Mouse (Mus musculus): ENCODE measurements around the gene Gna15. TPM values are rescaled to one million over a fixed set of nuclear protein-coding genes. Genes with fewer than 3 reads are reported as not detected.

The Gna15 gene
- polyA plus RNA-seq (2014; fragmentation: Illumina TruSeq; extraction: RNeasy Lipid Tissue Mini Kit (QIAGEN cat#74804); ENCODE audit: low replicate concordance): not detected

GRCm38 (mm10) chr10:81524051-81524605, at the start of gene Gna15:
TSS of gene Gna15 (minus strand) at chr10:81524225.

GRCm38 (mm10) chr10:81559163-81559626, 35.2 kb upstream of the Gna15 start, which contains the start of gene Aes:
TSS of gene Aes (plus strand) at chr10:81559488.

GRCm38 (mm10) chr10:81545161-81545747, 21.2 kb upstream of the Gna15 start, which contains the start of gene Gna11:
TSS of gene Gna11 (minus strand) at chr10:81545190.

GRCm38 (mm10) chr10:81500032-81500431, 24.0 kb downstream of the Gna15 start, which contains the start of gene S1pr4:
TSS of gene S1pr4 (minus strand) at chr10:81500132.

GRCm38 (mm10) chr10:81496264-81496901, 27.6 kb downstream of the Gna15 start, which contains the start of gene Ncln:
TSS of gene Ncln (minus strand) at chr10:81496392.

GRCm38 (mm10) chr10:81482533-81482889, 41.5 kb downstream of the Gna15 start, which contains the start of gene Celf5:
TSS of gene Celf5 (minus strand) at chr10:81482709.

GRCm38 (mm10) chr10:81455181-81455895, 68.7 kb downstream of the Gna15 start, which contains the start of gene Nfic:
TSS of gene Nfic (minus strand) at chr10:81455635.

Other genes starting within 250 kb of the Gna15 start
- gene Tjp3, start 232.6 kb downstream of the Gna15 start, polyA plus RNA-seq (2014; fragmentation: Illumina TruSeq; extraction: RNeasy Lipid Tissue Mini Kit (QIAGEN cat#74804); ENCODE audit: low replicate concordance): 1.3 TPM
- 1.4 TPM for gene Pip5k1c, start 231.3 kb downstream of the Gna15 start, polyA plus RNA-seq (2014; fragmentation: Illumina TruSeq; extraction: RNeasy Lipid Tissue Mini Kit (QIAGEN cat#74804); ENCODE audit: low replicate concordance)
- not detected for gene Cactin, start 203.1 kb downstream of the Gna15 start, polyA plus RNA-seq (2014; fragmentation: Illumina TruSeq; extraction: RNeasy Lipid Tissue Mini Kit (QIAGEN cat#74804); ENCODE audit: low replicate concordance)
- not detected for gene Tbxa2r, start 195.5 kb downstream of the Gna15 start, polyA plus RNA-seq (2014; fragmentation: Illumina TruSeq; extraction: RNeasy Lipid Tissue Mini Kit (QIAGEN cat#74804); ENCODE audit: low replicate concordance)
- not detected for gene Gipc3, start 181.0 kb downstream of the Gna15 start, polyA plus RNA-seq (2014; fragmentation: Illumina TruSeq; extraction: RNeasy Lipid Tissue Mini Kit (QIAGEN cat#74804); ENCODE audit: low replicate concordance)
- 7.1 TPM for gene Hmg20b, start 173.7 kb downstream of the Gna15 start, polyA plus RNA-seq (2014; fragmentation: Illumina TruSeq; extraction: RNeasy Lipid Tissue Mini Kit (QIAGEN cat#74804); ENCODE audit: low replicate concordance)
- gene Mfsd12, start 166.7 kb downstream of the Gna15 start, polyA plus RNA-seq (2014; fragmentation: Illumina TruSeq; extraction: RNeasy Lipid Tissue Mini Kit (QIAGEN cat#74804); ENCODE audit: low replicate concordance): not detected
- not detected for gene 4930404N11Rik, start 158.4 kb downstream of the Gna15 start, polyA plus RNA-seq (2014; fragmentation: Illumina TruSeq; extraction: RNeasy Lipid Tissue Mini Kit (QIAGEN cat#74804); ENCODE audit: low replicate concordance)
- 0.15 TPM for gene Fzr1, start 145.7 kb downstream of the Gna15 start, polyA plus RNA-seq (2014; fragmentation: Illumina TruSeq; extraction: RNeasy Lipid Tissue Mini Kit (QIAGEN cat#74804); ENCODE audit: low replicate concordance)
- gene Dohh, start 139.8 kb downstream of the Gna15 start, polyA plus RNA-seq (2014; fragmentation: Illumina TruSeq; extraction: RNeasy Lipid Tissue Mini Kit (QIAGEN cat#74804); ENCODE audit: low replicate concordance): not detected
- 0.56 TPM for gene Gm48551, start 139.8 kb downstream of the Gna15 start, polyA plus RNA-seq (2014; fragmentation: Illumina TruSeq; extraction: RNeasy Lipid Tissue Mini Kit (QIAGEN cat#74804); ENCODE audit: low replicate concordance)
- gene Gm48552, start 135.2 kb downstream of the Gna15 start, polyA plus RNA-seq (2014; fragmentation: Illumina TruSeq; extraction: RNeasy Lipid Tissue Mini Kit (QIAGEN cat#74804); ENCODE audit: low replicate concordance): not detected
- gene Smim24, start 131.2 kb downstream of the Gna15 start, polyA plus RNA-seq (2014; fragmentation: Illumina TruSeq; extraction: RNeasy Lipid Tissue Mini Kit (QIAGEN cat#74804); ENCODE audit: low replicate concordance): 129 TPM
- 2.3 TPM for gene Nfic, start 68.6 kb downstream of the Gna15 start, polyA plus RNA-seq (2014; fragmentation: Illumina TruSeq; extraction: RNeasy Lipid Tissue Mini Kit (QIAGEN cat#74804); ENCODE audit: low replicate concordance)
- gene Celf5, start 41.5 kb downstream of the Gna15 start, polyA plus RNA-seq (2014; fragmentation: Illumina TruSeq; extraction: RNeasy Lipid Tissue Mini Kit (QIAGEN cat#74804); ENCODE audit: low replicate concordance): 1.8 TPM
- not detected for gene Ncln, start 27.8 kb downstream of the Gna15 start, polyA plus RNA-seq (2014; fragmentation: Illumina TruSeq; extraction: RNeasy Lipid Tissue Mini Kit (QIAGEN cat#74804); ENCODE audit: low replicate concordance)
- not detected for gene S1pr4, start 24.1 kb downstream of the Gna15 start, polyA plus RNA-seq (2014; fragmentation: Illumina TruSeq; extraction: RNeasy Lipid Tissue Mini Kit (QIAGEN cat#74804); ENCODE audit: low replicate concordance)
- 7.6 TPM for gene Gna11, start 21.0 kb upstream of the Gna15 start, polyA plus RNA-seq (2014; fragmentation: Illumina TruSeq; extraction: RNeasy Lipid Tissue Mini Kit (QIAGEN cat#74804); ENCODE audit: low replicate concordance)
- 7.5 TPM for gene Aes, start 35.3 kb upstream of the Gna15 start, polyA plus RNA-seq (2014; fragmentation: Illumina TruSeq; extraction: RNeasy Lipid Tissue Mini Kit (QIAGEN cat#74804); ENCODE audit: low replicate concordance)
- gene Tle2, start 50.3 kb upstream of the Gna15 start, polyA plus RNA-seq (2014; fragmentation: Illumina TruSeq; extraction: RNeasy Lipid Tissue Mini Kit (QIAGEN cat#74804); ENCODE audit: low replicate concordance): 1.5 TPM
- gene Tle6, start 76.8 kb upstream of the Gna15 start, polyA plus RNA-seq (2014; fragmentation: Illumina TruSeq; extraction: RNeasy Lipid Tissue Mini Kit (QIAGEN cat#74804); ENCODE audit: low replicate concordance): not detected
- gene BC025920, start 82.0 kb upstream of the Gna15 start, polyA plus RNA-seq (2014; fragmentation: Illumina TruSeq; extraction: RNeasy Lipid Tissue Mini Kit (QIAGEN cat#74804); ENCODE audit: low replicate concordance): 2.2 TPM
- gene Sirt6, start 103.6 kb upstream of the Gna15 start, polyA plus RNA-seq (2014; fragmentation: Illumina TruSeq; extraction: RNeasy Lipid Tissue Mini Kit (QIAGEN cat#74804); ENCODE audit: low replicate concordance): not detected
- 0.97 TPM for gene Ankrd24, start 104.3 kb upstream of the Gna15 start, polyA plus RNA-seq (2014; fragmentation: Illumina TruSeq; extraction: RNeasy Lipid Tissue Mini Kit (QIAGEN cat#74804); ENCODE audit: low replicate concordance)
- 12.8 TPM for gene Gm10778, start 124.8 kb upstream of the Gna15 start, polyA plus RNA-seq (2014; fragmentation: Illumina TruSeq; extraction: RNeasy Lipid Tissue Mini Kit (QIAGEN cat#74804); ENCODE audit: low replicate concordance)
- 30.6 TPM for gene Zfp433, start 180.6 kb upstream of the Gna15 start, polyA plus RNA-seq (2014; fragmentation: Illumina TruSeq; extraction: RNeasy Lipid Tissue Mini Kit (QIAGEN cat#74804); ENCODE audit: low replicate concordance)
- 9.6 TPM for gene Gm3055, start 246.9 kb upstream of the Gna15 start, polyA plus RNA-seq (2014; fragmentation: Illumina TruSeq; extraction: RNeasy Lipid Tissue Mini Kit (QIAGEN cat#74804); ENCODE audit: low replicate concordance)

Measured in small intestine, adult 10 weeks (tissue).